Mouse (Mus musculus) CH12.LX (cell line): Measurements from ENCODE around the gene Tpst2.

Experiments used
- CTCF ChIP-seq, 2 experiments: IDR thresholded peaks in 1 of 2; conservative IDR thresholded peaks in 1 of 2; 2 replicates each; pipeline ENCODE4 v1.5.1; 2011 to 2012; ENCODE audit warnings: low read depth in 2 of 2, low read length in 2 of 2, improper control_type of control experiment in 1 of 2, inconsistent platforms in 1 of 2, mild to moderate bottlenecking in 1 of 2, moderate library complexity in 1 of 2
- HCFC1 ChIP-seq: IDR thresholded peaks from 2 replicates; pipeline ENCODE4 v1.6.1; 2012; ENCODE audit warnings: low read depth, mild to moderate bottlenecking, inconsistent platforms, low read length, improper control_type of control experiment
- KAT2A ChIP-seq: IDR thresholded peaks from 2 replicates; pipeline ENCODE4 v1.6.1; 2012; ENCODE audit warnings: low read length, improper control_type of control experiment, inconsistent platforms; ENCODE audit not compliant: insufficient replicate concordance
- MAFK ChIP-seq: IDR thresholded peaks from 2 replicates; pipeline ENCODE4 v1.6.1; 2011; ENCODE audit warnings: low read length, improper control_type of control experiment; ENCODE audit not compliant: insufficient replicate concordance
- MAX ChIP-seq: IDR thresholded peaks from 2 replicates; pipeline ENCODE4 v1.6.1; 2011; ENCODE audit warnings: low read length, improper control_type of control experiment
- MXI1 ChIP-seq: IDR thresholded peaks from 2 replicates; pipeline ENCODE4 v1.6.1; 2011; ENCODE audit warnings: mild to moderate bottlenecking, low read depth, low read length, improper control_type of control experiment
- NELFE ChIP-seq: IDR thresholded peaks from 2 replicates; pipeline ENCODE4 v1.6.1; 2011; ENCODE audit warnings: low read depth, low read length, improper control_type of control experiment
- NRF1 ChIP-seq: IDR thresholded peaks from 2 replicates; pipeline ENCODE4 v1.6.1; 2014; ENCODE audit warnings: low read depth, mild to moderate bottlenecking, inconsistent platforms, low read length, improper control_type of control experiment, moderate library complexity
- POLR2A ChIP-seq: IDR thresholded peaks from 2 replicates; pipeline ENCODE4 v1.6.1; 2011; ENCODE audit warnings: low read depth, mild to moderate bottlenecking, improper control_type of control experiment, low read length
- SMC3 ChIP-seq: IDR thresholded peaks from 2 replicates; pipeline ENCODE4 v1.6.1; 2011; ENCODE audit warnings: low read depth, low read length, improper control_type of control experiment
- TCF12 ChIP-seq: IDR thresholded peaks from 2 replicates; pipeline ENCODE4 v1.6.1; 2014; ENCODE audit warnings: low read depth, mild to moderate bottlenecking, inconsistent platforms, low read length, improper control_type of control experiment
- USF1 ChIP-seq: IDR thresholded peaks from 2 replicates; pipeline ENCODE4 v1.6.1; 2014; ENCODE audit warnings: low read depth, mild to moderate bottlenecking, inconsistent platforms, low read length, improper control_type of control experiment
- ZKSCAN1 ChIP-seq: IDR thresholded peaks from 2 replicates; pipeline ENCODE4 v1.6.1; 2012; ENCODE audit warnings: low read depth, inconsistent platforms, low read length, improper control_type of control experiment, borderline replicate concordance
- ZNF384 ChIP-seq: IDR thresholded peaks from 2 replicates; pipeline ENCODE4 v1.6.1; 2012; ENCODE audit warnings: low read depth, low read length, improper control_type of control experiment, inconsistent platforms

- no peak for TF ChIP-seq ZKSCAN1
- no peak for TF ChIP-seq POLR2A
- TF ChIP-seq CTCF (conservative IDR thresholded peaks at IDR 0.05 in 1 of 2, IDR thresholded peaks at IDR 0.05 in 1 of 2; ENCODE audit: low read depth in 2 of 2, low read length in 2 of 2), result no peak
- TF ChIP-seq USF1, result no peak
- no peak for TF ChIP-seq ZNF384
- no peak for TF ChIP-seq MXI1
- TF ChIP-seq HCFC1, result no peak
- TF ChIP-seq KAT2A, result no peak
- TF ChIP-seq NELFE, result no peak
- TF ChIP-seq MAFK, result no peak
- TF ChIP-seq NRF1, result no peak
- no peak for TF ChIP-seq MAX
- TF ChIP-seq SMC3, result no peak
- no peak for TF ChIP-seq TCF12
These were observed 11.2 kb downstream of the Tpst2 start for GRCm38 (mm10) chr5:112287652-112288051.
